8 mouse cellular contexts compared by ENCODE assay signal in the genomic region with DNA sequence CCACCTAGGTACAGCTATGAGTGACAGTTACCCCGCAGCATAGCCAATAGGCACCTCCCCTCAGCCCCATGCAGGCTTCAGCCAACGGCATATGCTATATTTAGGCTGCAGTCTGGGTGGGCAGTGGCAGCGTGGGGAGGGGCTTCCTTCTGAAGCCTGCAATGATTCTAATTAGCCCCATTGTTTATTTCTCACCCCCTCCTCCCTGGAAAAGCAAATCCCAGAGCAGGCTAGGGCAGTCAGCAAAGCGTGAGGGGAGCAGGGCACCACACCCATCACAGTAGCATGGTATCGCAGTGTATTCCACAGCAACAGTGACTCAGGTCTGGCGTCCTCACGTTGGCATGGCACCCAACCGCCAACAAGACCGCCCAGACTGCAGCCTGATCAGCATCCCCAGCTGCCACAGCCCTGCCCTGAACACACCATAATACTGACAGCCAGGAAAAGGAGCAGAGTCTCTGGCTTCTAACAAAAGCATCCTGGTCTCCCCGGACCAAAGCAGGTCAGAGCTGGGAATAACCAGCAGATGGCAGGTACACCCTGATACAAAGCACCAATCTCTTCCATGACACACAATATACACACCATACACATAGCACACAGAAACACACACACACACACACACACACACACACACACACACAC. TPM values are rescaled to one million over a fixed set of nuclear protein-coding genes. Genes with fewer than 3 reads are reported as not detected.
DNase-seq lines count a peak whose midpoint lies in the region; ATAC-seq and TF ChIP-seq lines count a peak whose summit lies in the region.

No protein-coding gene starts in this region.

- ATAC-seq in hindbrain, embryonic 13.5 days (ENCODE audit: low FRiP score): peak; percentile 83
- peak; percentile 68 for ATAC-seq in limb, embryonic 14.5 days (ENCODE audit: low FRiP score, low read depth)

- TF ChIP-seq POLR2A in limb, embryonic 14.5 days (IDR thresholded peaks at IDR 0.05; ENCODE audit: borderline replicate concordance, extremely low read depth, insufficient read depth, insufficient read length): no peak

- H3K27ac ChIP-seq in hindbrain, embryonic 13.5 days: peak overlapping the region; percentile 92
- no peak overlapping the region for H3K27ac ChIP-seq in limb, embryonic 14.5 days (replicated peaks; ENCODE audit: low read depth, low read length)

- peak; percentile 53 to 66 for DNase-seq in adrenal gland, adult (ENCODE audit: inconsistent age in 2 of 2, low spot score in 1 of 2)
- DNase-seq in adrenal gland, postnatal 4 days (ENCODE audit: low spot score in 2 of 2): no peak
- peak; percentile 57 for DNase-seq in embryo, embryonic 11 days
- no peak for DNase-seq in limb, embryonic 14.5 days (ENCODE audit: low spot score)
- peak; percentile 83 to 91 for DNase-seq in right cerebral cortex, postnatal 10 days (ENCODE audit: low spot score in 2 of 2)
- no peak for DNase-seq in kidney, postnatal 14 days

- H3K4me1 ChIP-seq in E14TG2a.4 (replicated peaks; ENCODE audit: low read depth, low read length): peaks cover 55% of the 10 kb centered on the region
- peaks cover 48% of the 10 kb centered on the region for H3K4me1 ChIP-seq in hindbrain, embryonic 13.5 days (replicated peaks)
- H3K4me1 ChIP-seq in limb, embryonic 14.5 days (ENCODE audit: control insufficient read depth, insufficient read depth, low read length): no peaks in the 10 kb centered on the region; the same call in 1 of the 2 replicates

- peak overlapping the region; percentile 55 for H3K4me3 ChIP-seq in E14TG2a.4 (replicated peaks; ENCODE audit: low read length)
- peak overlapping the region; percentile 11 for H3K4me3 ChIP-seq in hindbrain, embryonic 13.5 days
- H3K4me3 ChIP-seq in limb, embryonic 14.5 days (replicated peaks; ENCODE audit: low read length): no peak overlapping the region

- H3K9ac ChIP-seq in hindbrain, embryonic 13.5 days: peak overlapping the region; percentile 65
- H3K9ac ChIP-seq in limb, embryonic 14.5 days (ENCODE audit: low read depth, low read length, severe bottlenecking): 0 out of 2 replicates have a peak overlapping the region, but pooled peaks have one; percentile 13

- H3K4me2 ChIP-seq in hindbrain, embryonic 13.5 days: peak overlapping the region; percentile 42
- peak overlapping the region; percentile 0; the same call in 1 of the 2 replicates for H3K4me2 ChIP-seq in limb, embryonic 14.5 days (replicated peaks; ENCODE audit: low read depth, low read length, severe bottlenecking)

- H3K27me3 ChIP-seq in E14TG2a.4 (ENCODE audit: insufficient read depth, low read length): peaks cover 7% of the 10 kb centered on the region; the same call in 1 of the 2 replicates
- H3K27me3 ChIP-seq in hindbrain, embryonic 13.5 days: no peaks in the 10 kb centered on the region
- H3K27me3 ChIP-seq in limb, embryonic 14.5 days (ENCODE audit: control insufficient read depth, insufficient read depth, low read length): no peaks in the 10 kb centered on the region

- 3% methylated on average over 10 of the region's 10 CpGs for WGBS in hindbrain, embryonic 13.5 days
- WGBS in limb, embryonic 14.5 days: 3% methylated on average over 10 of the region's 10 CpGs

- no peaks in the 10 kb centered on the region for H3K36me3 ChIP-seq in E14TG2a.4 (ENCODE audit: insufficient read depth, low read length)
- H3K36me3 ChIP-seq in hindbrain, embryonic 13.5 days: no peaks in the 10 kb centered on the region
- no peaks in the 10 kb centered on the region for H3K36me3 ChIP-seq in limb, embryonic 14.5 days (ENCODE audit: control insufficient read depth, insufficient read depth, low read length)

- TF ChIP-seq CTCF in E14TG2a.4 (conservative IDR thresholded peaks at IDR 0.05; ENCODE audit: low read length): no peak

- H3K9me3 ChIP-seq in E14TG2a.4 (ENCODE audit: low read length): no peaks in the 10 kb centered on the region
- no peaks in the 10 kb centered on the region for H3K9me3 ChIP-seq in hindbrain, embryonic 13.5 days
- no peaks in the 10 kb centered on the region for H3K9me3 ChIP-seq in limb, embryonic 14.5 days (ENCODE audit: control insufficient read depth, low read length)

RNA-seq across cellular contexts. Expression of a gene that starts 4.0 kb away (rescaled TPM):
- total RNA-seq in adrenal gland, postnatal 4 days (2021): 1 to 10 TPM; 3.1 TPM
- polyA plus RNA-seq in hindbrain, embryonic 13.5 days (2015; fragmentation: Nextera tagmentation; extraction: Ambion mirVana): 0.18 and 0.23 TPM in 2 replicates
- polyA plus RNA-seq in limb, embryonic 14.5 days (2012; rRNA removed): 0.26 and 0.32 TPM in 2 replicates
- 0.03 and 0.06 TPM in 2 replicates for polyA plus RNA-seq in limb, embryonic 14.5 days (2014; fragmentation: Nextera tagmentation; extraction: Ambion mirVana)

RNA-seq across cellular contexts. Expression of a gene that starts 17.0 kb away (rescaled TPM):
- total RNA-seq in adrenal gland, postnatal 4 days (2021): 10 to 100 TPM; 33.7 to 39.7 TPM
- 149 and 165 TPM in 2 replicates for polyA plus RNA-seq in hindbrain, embryonic 13.5 days (2015; fragmentation: Nextera tagmentation; extraction: Ambion mirVana)
- 78.4 and 103 TPM in 2 replicates for polyA plus RNA-seq in limb, embryonic 14.5 days (2012; rRNA removed)
- 31.0 and 37.6 TPM in 2 replicates for polyA plus RNA-seq in limb, embryonic 14.5 days (2014; fragmentation: Nextera tagmentation; extraction: Ambion mirVana)

RNA-seq across cellular contexts. Expression of a gene that starts 53.6 kb away (rescaled TPM):
- 10 to 100 TPM; 17.5 to 18.6 TPM for total RNA-seq in adrenal gland, postnatal 4 days (2021)
- 29.0 and 29.6 TPM in 2 replicates for polyA plus RNA-seq in hindbrain, embryonic 13.5 days (2015; fragmentation: Nextera tagmentation; extraction: Ambion mirVana)
- polyA plus RNA-seq in limb, embryonic 14.5 days (2012; rRNA removed): 28.2 and 33.8 TPM in 2 replicates
- polyA plus RNA-seq in limb, embryonic 14.5 days (2014; fragmentation: Nextera tagmentation; extraction: Ambion mirVana): 30.5 and 31.1 TPM in 2 replicates

Comparison
In these comparisons a context has a peak if more than half of its experiments do, and no peak if none do; other contexts are left out.
1. DNase-seq: peak in adrenal gland, adult (2 of 2), embryo, embryonic 11 days (single experiment) and right cerebral cortex, postnatal 10 days (2 of 2); none in adrenal gland, postnatal 4 days (0 of 2), limb, embryonic 14.5 days (single experiment) and kidney, postnatal 14 days (single experiment).